Comparison of ENCODE assay signal across 16 mouse cellular contexts in genomic region chr15:88842300-88842673, GRCm38 (mm10).
"Had no signal": no experiment of that assay in that cellular context is flagged by ENCODE, and none has a peak within 500 bp of the region (broad histone marks: within the 10 kb centered on the region; RNA-seq: fewer than 3 reads in every experiment).

No protein-coding gene starts in this region.

- H3K9me3 ChIP-seq: kidney, embryonic 15.5 days; liver, embryonic 13.5 days; lung, embryonic 15.5 days; midbrain, embryonic 15.5 days had no signal

- DNase-seq: kidney, adult 2 months; kidney, postnatal 14 days; layer of hippocampus, adult 9-11 months; layer of hippocampus, postnatal 36 days; liver; liver, embryonic 13.5 days; liver, postnatal 0 days; lung, postnatal 14 days; thymus, postnatal 4 days had no signal

- H3K27me3 ChIP-seq: kidney, embryonic 15.5 days; lung, embryonic 15.5 days; midbrain, embryonic 15.5 days had no signal

- ATAC-seq: liver, postnatal 0 days; midbrain, embryonic 15.5 days had no signal

- H3K27ac ChIP-seq: kidney, embryonic 15.5 days; liver, embryonic 13.5 days; lung, embryonic 15.5 days; macrophage; midbrain, embryonic 15.5 days; stomach, postnatal 0 days had no signal

- H3K36me3 ChIP-seq: kidney, embryonic 15.5 days; liver, embryonic 13.5 days; lung, embryonic 15.5 days; midbrain, embryonic 15.5 days had no signal

- H3K4me2 ChIP-seq: kidney, embryonic 15.5 days; liver, embryonic 13.5 days; lung, embryonic 15.5 days; midbrain, embryonic 11.5 days; midbrain, embryonic 15.5 days had no signal

- H3K4me3 ChIP-seq: kidney, embryonic 15.5 days; liver, embryonic 13.5 days; lung, embryonic 15.5 days; megakaryocyte, embryonic 14.5 days; midbrain, embryonic 15.5 days had no signal

- H3K9ac ChIP-seq: kidney, embryonic 15.5 days; liver, embryonic 13.5 days; liver, postnatal 0 days; lung, embryonic 15.5 days; midbrain, embryonic 15.5 days had no signal
